Mouse (Mus musculus) frontal cortex, postnatal 36 days (tissue): ENCODE results near the gene Wdr53.
"Not testable (repeated sequence)": the region's sequence is repeated elsewhere in the genome, so short reads cannot be mapped to it uniquely, and the experiment has no call there.

ENCODE experiments used
- DNase-seq, 2 experiments: peaks; one replicate each; pipeline ENCODE4 v3.0.0; 2022; ENCODE audit warnings: low spot score in 2 of 2

Gene Wdr53

GRCm38 (mm10) chr16:32278396-32278795, 31.4 kb downstream of the Wdr53 start:
- no peak for DNase-seq

GRCm38 (mm10) chr16:32280211-32280610, 33.2 kb downstream of the Wdr53 start:
- no peak for DNase-seq

- DNase-seq, result no peak
These were observed 35.6 kb downstream of the Wdr53 start for GRCm38 (mm10) chr16:32282608-32283007.

- no peak for DNase-seq
These were observed 44.8 kb downstream of the Wdr53 start for GRCm38 (mm10) chr16:32291821-32292220.

GRCm38 (mm10) chr16:32299617-32300016, 52.6 kb downstream of the Wdr53 start:
- not testable (repeated sequence) for DNase-seq

- no peak for DNase-seq
These were observed 56.0 kb downstream of the Wdr53 start for GRCm38 (mm10) chr16:32303046-32303445.

- no peak for DNase-seq
These were observed 56.9 kb downstream of the Wdr53 start for GRCm38 (mm10) chr16:32303886-32304285.
